Mouse (Mus musculus) MEL (cell line): ENCODE data around the gene Phf5a. TPM values are rescaled to one million over a fixed set of nuclear protein-coding genes. Genes with fewer than 3 reads are reported as not detected.

Experiments used
- DNase-seq: peaks from one replicate; pipeline ENCODE4 v3.0.0; 2011; ENCODE audit warnings: low read depth, low spot score
- H3K27ac ChIP-seq: 2 replicates; pipeline ENCODE4 v1.5.1; 2012; ENCODE audit warnings: low read depth, mild to moderate bottlenecking, control low read depth, low read length, moderate library complexity; ENCODE audit not compliant: control insufficient read depth
- H3K27me3 ChIP-seq, 2 experiments: fragments of 150-350 bp in 1 of 2; sonication (generic) in 1 of 2; 2 replicates each; pipeline ENCODE4 v1.6.1; 2012; ENCODE audit warnings: low read length in 2 of 2, mild to moderate bottlenecking in 2 of 2, improper control_type of control experiment in 1 of 2, moderate library complexity in 1 of 2; ENCODE audit not compliant: insufficient read depth in 2 of 2, control insufficient read depth in 1 of 2
- H3K36me3 ChIP-seq, 2 experiments: 2 replicates each; pipeline ENCODE4 v1.6.1; 2012 to 2014; ENCODE audit warnings: low read length in 2 of 2, improper control_type of control experiment in 1 of 2, inconsistent platforms in 1 of 2, mild to moderate bottlenecking in 1 of 2; ENCODE audit not compliant: insufficient read depth in 2 of 2, control insufficient read depth in 1 of 2
- H3K4me1 ChIP-seq, 2 experiments: fragments of 150-350 bp in 1 of 2; sonication (generic) in 1 of 2; 2 replicates each; pipeline ENCODE4 v1.6.1; 2012; ENCODE audit warnings: low read length in 2 of 2, improper control_type of control experiment in 1 of 2, mild to moderate bottlenecking in 1 of 2; ENCODE audit not compliant: insufficient read depth in 2 of 2, control insufficient read depth in 1 of 2
- H3K4me3 ChIP-seq, 2 experiments: fragments of 150-350 bp in 1 of 2; sonication (generic) in 1 of 2; 2 replicates each; pipeline ENCODE4 v1.5.1; 2012; ENCODE audit warnings: low read depth in 2 of 2, low read length in 2 of 2, mild to moderate bottlenecking in 2 of 2, moderate library complexity in 2 of 2, control low read depth in 1 of 2, improper control_type of control experiment in 1 of 2; ENCODE audit not compliant: control insufficient read depth in 1 of 2, insufficient read depth in 1 of 2
- H3K79me2 ChIP-seq: 2 replicates; pipeline ENCODE4 v1.6.1; 2012; ENCODE audit warnings: mild to moderate bottlenecking, low read length, moderate library complexity; ENCODE audit not compliant: control insufficient read depth, poor library complexity, insufficient read depth
- H3K9ac ChIP-seq: 2 replicates; pipeline ENCODE4 v1.6.1; 2012; ENCODE audit warnings: low read depth, mild to moderate bottlenecking, control low read depth, low read length, moderate library complexity; ENCODE audit not compliant: control insufficient read depth, poor library complexity, severe bottlenecking
- H3K9me3 ChIP-seq: fragments of 150-350 bp; sonication (generic); replicated peaks from 2 replicates; pipeline ENCODE4 v1.6.1; 2012; ENCODE audit warnings: mild to moderate bottlenecking, low read length, improper control_type of control experiment, moderate library complexity; ENCODE audit not compliant: insufficient read depth
- CHD1 ChIP-seq: IDR thresholded peaks from 2 replicates; pipeline ENCODE4 v1.6.1; 2012; ENCODE audit warnings: low read depth, mild to moderate bottlenecking, inconsistent platforms, low read length, improper control_type of control experiment
- CHD2 ChIP-seq: IDR thresholded peaks from 2 replicates; pipeline ENCODE4 v1.6.1; 2011; ENCODE audit warnings: low read length, improper control_type of control experiment
- CTCF ChIP-seq, 3 experiments: IDR thresholded peaks in 2 of 3; conservative IDR thresholded peaks in 1 of 3; 2 replicates each; pipeline ENCODE4 v1.5.1; 2011 to 2012; ENCODE audit warnings: low read length in 3 of 3, low read depth in 2 of 3, mild to moderate bottlenecking in 2 of 3, improper control_type of control experiment in 1 of 3, inconsistent platforms in 1 of 3, mixed read lengths in 1 of 3, moderate library complexity in 1 of 3; ENCODE audit not compliant: control insufficient read depth in 1 of 3, insufficient read depth in 1 of 3, poor library complexity in 1 of 3, severe bottlenecking in 1 of 3
- ELF1 ChIP-seq: IDR thresholded peaks from 2 replicates; pipeline ENCODE4 v1.6.1; 2014; ENCODE audit warnings: low read depth, mild to moderate bottlenecking, inconsistent platforms, low read length, improper control_type of control experiment, moderate library complexity
- ETS1 ChIP-seq: IDR thresholded peaks from 2 replicates; pipeline ENCODE4 v1.6.1; 2012; ENCODE audit warnings: low read depth, mild to moderate bottlenecking, inconsistent platforms, low read length, improper control_type of control experiment, moderate library complexity
- HCFC1 ChIP-seq: IDR thresholded peaks from 2 replicates; pipeline ENCODE4 v1.6.1; 2012; ENCODE audit warnings: low read depth, mild to moderate bottlenecking, inconsistent platforms, low read length, improper control_type of control experiment, moderate library complexity
- KAT2A ChIP-seq: conservative IDR thresholded peaks from 2 replicates; pipeline ENCODE4 v1.6.1; 2012; ENCODE audit warnings: low read depth, low read length, improper control_type of control experiment, inconsistent platforms
- MAFK ChIP-seq: IDR thresholded peaks from 2 replicates; pipeline ENCODE4 v1.6.1; 2011; ENCODE audit warnings: low read depth, mild to moderate bottlenecking, low read length, improper control_type of control experiment, borderline replicate concordance
- MAZ ChIP-seq: IDR thresholded peaks from 2 replicates; pipeline ENCODE4 v1.6.1; 2012; ENCODE audit warnings: low read depth, mild to moderate bottlenecking, inconsistent platforms, low read length, improper control_type of control experiment
- MEF2A ChIP-seq: IDR thresholded peaks from 2 replicates; pipeline ENCODE4 v1.6.1; 2014; ENCODE audit warnings: low read depth, mild to moderate bottlenecking, inconsistent platforms, low read length, improper control_type of control experiment; ENCODE audit not compliant: poor library complexity, insufficient replicate concordance, severe bottlenecking; ENCODE audit errors: extremely low read depth
- MYB ChIP-seq: IDR thresholded peaks from 2 replicates; pipeline ENCODE4 v1.6.1; 2011; ENCODE audit warnings: mild to moderate bottlenecking, low read depth, low read length, improper control_type of control experiment
- MYC ChIP-seq: IDR thresholded peaks from 2 replicates; pipeline ENCODE4 v1.6.1; 2011; ENCODE audit warnings: low read depth, mild to moderate bottlenecking, low read length, improper control_type of control experiment, moderate library complexity
- POLR2AphosphoS2 ChIP-seq: IDR thresholded peaks from 2 replicates; pipeline ENCODE4 v1.6.1; 2011; ENCODE audit warnings: low read length, improper control_type of control experiment
- POLR2AphosphoS5 ChIP-seq: IDR thresholded peaks from 2 replicates; pipeline ENCODE4 v1.6.1; 2012; ENCODE audit warnings: low read depth, borderline replicate concordance, mild to moderate bottlenecking, inconsistent platforms, low read length, moderate library complexity, mixed read lengths
- TAL1 ChIP-seq: IDR thresholded peaks from 2 replicates; pipeline ENCODE4 v1.6.1; 2012; ENCODE audit warnings: mild to moderate bottlenecking, inconsistent platforms, low read length, moderate library complexity, mixed read lengths
- TBP ChIP-seq: IDR thresholded peaks from 2 replicates; pipeline ENCODE4 v1.8.0; 2011; ENCODE audit warnings: low read depth, low read length, improper control_type of control experiment
- USF1 ChIP-seq: IDR thresholded peaks from 2 replicates; pipeline ENCODE4 v1.6.1; 2014; ENCODE audit warnings: low read depth, mild to moderate bottlenecking, inconsistent platforms, low read length, improper control_type of control experiment, moderate library complexity
- USF2 ChIP-seq, 2 experiments: IDR thresholded peaks; 2 replicates each; pipeline ENCODE4 v1.6.1; 2011 to 2012; ENCODE audit warnings: improper control_type of control experiment in 2 of 2, low read length in 2 of 2, borderline replicate concordance in 1 of 2, inconsistent platforms in 1 of 2, low read depth in 1 of 2, mild to moderate bottlenecking in 1 of 2; ENCODE audit not compliant: insufficient read depth in 1 of 2
- ZC3H11A ChIP-seq: IDR thresholded peaks from 2 replicates; pipeline ENCODE4 v1.6.1; 2012; ENCODE audit warnings: low read depth, mild to moderate bottlenecking, inconsistent platforms, low read length, improper control_type of control experiment
- ZKSCAN1 ChIP-seq: IDR thresholded peaks from 2 replicates; pipeline ENCODE4 v1.6.1; 2012; ENCODE audit warnings: low read depth, mild to moderate bottlenecking, inconsistent platforms, low read length, improper control_type of control experiment, moderate library complexity
- ZMIZ1 ChIP-seq: IDR thresholded peaks from 2 replicates; pipeline ENCODE4 v1.6.1; 2012; ENCODE audit warnings: low read depth, mild to moderate bottlenecking, inconsistent platforms, low read length, improper control_type of control experiment, moderate library complexity
- ZNF384 ChIP-seq: IDR thresholded peaks from 2 replicates; pipeline ENCODE4 v1.6.1; 2012; ENCODE audit warnings: low read depth, mild to moderate bottlenecking, inconsistent platforms, low read length, improper control_type of control experiment
- polyA plus RNA-seq, 2 experiments: library from polyadenylated mRNA; stranded (reverse) in 1 of 2; unstranded in 1 of 2; fragments of >175 nt in 1 of 2; fragments of >200 nt in 1 of 2; gene quantifications; 2 replicates each; pipeline versions ENCODE4 v1.2.1 to v1.2.4; 2012; ENCODE audit warnings: low replicate concordance in 2 of 2, low read depth in 1 of 2; ENCODE audit not compliant: insufficient read length in 2 of 2, insufficient read depth in 1 of 2, missing spikeins in 1 of 2
- total RNA-seq: library from RNA; depleted of rRNA; stranded (reverse); fragments of 300-350 nt; gene quantifications from 2 replicates; pipeline ENCODE4 v1.2.3, GENCODE M21; 2012

Phf5a gene
- total and polyA plus RNA-seq, 3 experiments = 128 to 164 TPM; not detected in 1

DNA sequence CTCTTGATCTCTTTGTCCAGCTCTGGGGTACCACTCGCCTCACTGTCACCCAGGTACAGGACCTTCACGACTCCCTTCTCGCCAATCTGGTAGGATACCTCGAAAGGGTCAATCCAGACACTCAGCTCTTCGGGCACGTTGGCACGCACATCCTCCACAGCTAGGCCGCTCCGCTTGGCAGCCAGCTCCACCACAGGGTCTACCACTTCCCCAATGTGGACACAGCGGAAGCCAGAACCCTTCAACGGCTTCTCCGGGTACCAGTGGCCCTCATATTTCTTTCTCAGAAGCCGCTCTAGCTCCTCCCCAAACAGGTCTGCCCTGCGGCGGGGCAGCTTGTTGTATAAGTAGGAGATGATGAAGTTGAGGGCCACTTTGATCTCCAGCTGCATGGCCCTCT lies 20.3 kb downstream of the Phf5a start:
- DNase-seq = no peak

DNA sequence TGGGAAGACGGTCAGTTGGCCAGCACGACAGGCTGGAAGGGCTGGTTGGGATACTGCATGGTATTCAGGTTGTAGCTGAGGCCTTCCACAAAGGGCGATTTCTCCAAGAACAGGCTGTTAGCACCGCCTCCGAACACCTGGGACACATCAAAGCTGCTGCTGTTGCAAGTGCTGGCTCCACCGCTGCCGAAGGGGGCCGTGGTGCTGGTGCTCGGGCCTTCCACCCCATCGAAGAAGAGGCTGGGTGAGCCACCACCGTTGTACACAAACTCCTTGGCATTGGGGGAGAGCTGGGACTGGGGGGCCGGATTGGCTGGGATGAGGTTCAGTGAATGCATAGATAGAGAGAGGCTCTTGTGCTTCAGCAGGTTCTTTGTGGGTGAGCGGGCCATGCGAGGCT lies 21.0 kb downstream of the Phf5a start:
- Histone ChIP-seq H3K9me3 (no peaks in the 10 kb centered on the region), H3K4me3 (no peak overlapping the region), H3K36me3 (peaks cover 6 to 7% of the 10 kb centered on the region in 2 experiments), H3K9ac (no peak overlapping the region), H3K27me3 (no peaks in the 10 kb centered on the region), H3K79me2 (peaks cover 30% of the 10 kb centered on the region), H3K27ac (no peak overlapping the region), H3K4me1 (peaks cover 0 to 5% of the 10 kb centered on the region in 2 experiments; a peak in 1 of 4 replicates)
- TF ChIP-seq ZNF384 (no peak), ZC3H11A (no peak), ELF1 (no peak), MEF2A (no peak), KAT2A (no peak), POLR2AphosphoS5 (no peak), MAFK (no peak), MAZ (no peak), ZKSCAN1 (no peak), MYB (no peak), HCFC1 (no peak), CTCF (IDR thresholded peaks at IDR 0.05 in 2 of 3, conservative IDR thresholded peaks at IDR 0.05 in 1 of 3; ENCODE audit: control insufficient read depth in 1 of 3, insufficient read depth in 1 of 3, low read depth in 2 of 3, low read length in 3 of 3, poor library complexity in 1 of 3, severe bottlenecking in 1 of 3) (no peak), MYC (no peak), POLR2AphosphoS2 (no peak)
- no peak for DNase-seq

More for the DNA sequence above, 20.3 kb downstream of the Phf5a start:
- no peak overlapping the region for H3K9ac ChIP-seq
- peaks cover 0 to 7% of the 10 kb centered on the region in 2 experiments; a peak in 1 of 4 replicates for H3K4me1 ChIP-seq
- H3K9me3 ChIP-seq = no peaks in the 10 kb centered on the region
- TF ChIP-seq POLR2AphosphoS2 (no peak), POLR2AphosphoS5 (no peak), TBP (no peak), CHD1 (no peak), MAFK (no peak), USF2 (IDR thresholded peaks at IDR 0.05; ENCODE audit: borderline replicate concordance in 1 of 2, insufficient read depth in 1 of 2, low read depth in 1 of 2, low read length in 2 of 2) (no peak), ETS1 (no peak), USF1 (no peak), ZMIZ1 (no peak), CHD2 (no peak), MAZ (no peak), TAL1 (no peak)
- peaks cover 36% of the 10 kb centered on the region for H3K79me2 ChIP-seq
- H3K4me3 ChIP-seq = no peak overlapping the region
- H3K27me3 ChIP-seq = no peaks in the 10 kb centered on the region
- peaks cover 7 to 8% of the 10 kb centered on the region in 2 experiments for H3K36me3 ChIP-seq
- no peak overlapping the region for H3K27ac ChIP-seq
